Mouse (Mus musculus) limb, embryonic 15.5 days (tissue): ENCODE data around the gene Rbfox1. TPM values are rescaled to one million over a fixed set of nuclear protein-coding genes. Genes with fewer than 3 reads are reported as not detected.

Source experiments
- ATAC-seq: fragments of 200-750 bp; cut with Nextera tagmentation; 2 replicates; pipeline ENCODE4 v1.8.0; 2017; ENCODE audit warnings: low read depth, moderate TSS enrichment; ENCODE audit not compliant: insufficient number of reproducible peaks, low FRiP score, low TSS enrichment
- H3K27ac ChIP-seq: fragments of 300-500 bp; sonication (generic); 2 replicates; pipeline ENCODE4 v1.5.1; 2015; ENCODE audit warnings: moderate library complexity, mild to moderate bottlenecking, inconsistent platforms
- H3K27me3 ChIP-seq: fragments of 300-500 bp; sonication (generic); 2 replicates; pipeline ENCODE4 v1.6.1; 2015; ENCODE audit warnings: inconsistent platforms
- H3K36me3 ChIP-seq: fragments of 300-500 bp; sonication (generic); 2 replicates; pipeline ENCODE4 v1.6.1; 2015; ENCODE audit warnings: inconsistent platforms
- H3K4me1 ChIP-seq: fragments of 300-500 bp; sonication (generic); 2 replicates; pipeline ENCODE4 v1.6.1; 2015; ENCODE audit warnings: inconsistent platforms
- H3K4me2 ChIP-seq: fragments of 300-500 bp; sonication (generic); 2 replicates; pipeline ENCODE4 v1.6.1; 2015; ENCODE audit warnings: mild to moderate bottlenecking, inconsistent platforms
- H3K4me3 ChIP-seq: fragments of 300-500 bp; sonication (generic); 2 replicates; pipeline ENCODE4 v1.5.1; 2015; ENCODE audit warnings: mild to moderate bottlenecking, inconsistent platforms
- H3K9ac ChIP-seq: fragments of 300-500 bp; sonication (generic); 2 replicates; pipeline ENCODE4 v1.6.1; 2015; ENCODE audit warnings: inconsistent platforms
- H3K9me3 ChIP-seq: fragments of 300-500 bp; sonication (generic); 2 replicates; pipeline ENCODE4 v1.6.1; 2016; ENCODE audit warnings: inconsistent platforms
- WGBS: fragments of 180-500 bp; shearing (Covaris S2); methylation state at CpG from one replicate; pipeline ENCODE4 v1.1.7; 2015; 5-methylcytosine and 5-hydroxymethylcytosine counted together
- polyA plus RNA-seq: library from polyadenylated mRNA; unstranded; fragments of >200 nt; fragmentation: Nextera tagmentation; extraction: Ambion mirVana; gene quantifications from 2 replicates; pipeline ENCODE4 v1.2.1, GENCODE M21; 2015

Gene Rbfox1
- polyA plus RNA-seq, 1 experiment from 2014 or later = 4.0 TPM

DNA sequence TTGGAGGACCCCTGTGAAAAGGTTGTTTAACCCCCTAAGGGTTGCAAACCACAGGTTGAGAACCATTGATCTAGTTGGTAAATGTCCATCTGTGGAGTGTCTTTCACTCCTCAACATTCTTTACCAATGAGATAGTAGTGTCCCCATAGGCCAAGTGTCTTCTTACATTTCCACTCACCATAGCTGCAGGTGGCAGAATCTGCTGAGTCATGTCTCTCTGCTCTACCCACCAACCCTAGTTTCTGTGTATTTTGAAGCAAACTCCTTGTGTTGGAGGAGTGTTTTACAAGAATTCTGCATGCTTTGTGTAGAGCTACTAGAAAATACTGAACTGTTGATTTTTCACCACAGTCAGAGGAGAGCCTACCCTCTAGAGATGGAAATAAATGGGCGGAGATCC lies 1191.2 kb downstream of the Rbfox1 start:
- WGBS = 88% methylated on average over 1 of the region's 1 CpGs

DNA sequence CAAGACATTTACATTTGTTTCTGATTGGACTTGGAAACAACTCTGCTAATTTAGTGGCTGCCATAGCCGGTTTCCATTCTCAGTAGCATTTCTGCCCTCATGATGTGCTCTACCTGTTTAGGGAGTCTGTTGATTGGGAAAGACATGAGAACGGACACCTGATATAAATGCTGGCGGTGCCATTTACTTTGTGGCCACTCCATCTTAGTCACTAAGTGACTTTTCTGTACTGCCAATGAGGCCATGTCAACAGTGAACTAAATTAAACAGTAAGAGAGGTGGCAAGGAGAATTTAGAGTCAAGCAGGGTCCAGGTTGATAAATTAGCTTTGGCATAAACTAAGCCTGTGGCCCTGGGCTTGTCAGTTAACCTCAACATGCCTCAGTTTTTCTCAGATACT lies 1191.6 kb downstream of the Rbfox1 start:
- Histone ChIP-seq H3K27ac (no peak overlapping the region), H3K4me1 (no peaks in the 10 kb centered on the region), H3K4me3 (no peak overlapping the region), H3K4me2 (no peak overlapping the region), H3K27me3 (no peaks in the 10 kb centered on the region), H3K9me3 (no peaks in the 10 kb centered on the region), H3K9ac (no peak overlapping the region), H3K36me3 (no peaks in the 10 kb centered on the region)
- ATAC-seq = no peak
- 89% methylated on average over 3 of the region's 3 CpGs for WGBS

More for the DNA sequence above, 1191.2 kb downstream of the Rbfox1 start:
- Histone ChIP-seq H3K9ac (no peak overlapping the region), H3K4me3 (no peak overlapping the region), H3K9me3 (no peaks in the 10 kb centered on the region), H3K27ac (no peak overlapping the region), H3K4me2 (no peak overlapping the region), H3K27me3 (no peaks in the 10 kb centered on the region), H3K4me1 (no peaks in the 10 kb centered on the region), H3K36me3 (no peaks in the 10 kb centered on the region)
- no peak for ATAC-seq

DNA sequence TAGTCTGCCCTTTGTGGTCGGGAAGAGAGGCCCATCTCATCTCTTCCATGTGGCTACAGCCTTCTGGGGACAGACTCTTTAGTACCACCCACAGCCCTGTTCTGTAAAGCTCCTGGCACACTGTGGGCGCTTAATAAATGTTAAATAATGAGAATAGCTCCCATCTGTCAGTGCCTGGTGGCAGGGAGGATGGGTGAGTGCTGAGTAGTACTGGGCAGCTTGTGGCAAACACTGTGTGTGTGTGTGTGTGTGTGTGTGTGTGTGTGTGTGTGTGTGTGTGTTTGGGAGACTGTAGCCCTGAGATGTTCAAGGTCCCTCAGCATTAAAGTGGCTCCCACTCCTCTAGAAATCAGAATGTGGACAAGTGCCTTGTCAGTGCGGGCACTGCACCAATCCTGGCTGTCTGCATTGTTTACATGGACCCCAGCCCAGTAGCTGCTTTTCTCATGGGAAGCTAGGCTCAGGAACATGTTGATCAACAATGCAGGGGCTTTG lies 1196.0 kb downstream of the Rbfox1 start:
- H3K4me3 ChIP-seq = no peak overlapping the region
- no peak overlapping the region for H3K4me2 ChIP-seq
- no peaks in the 10 kb centered on the region for H3K4me1 ChIP-seq
- WGBS = 72% methylated on average over 3 of the region's 3 CpGs
- ATAC-seq = no peak
- H3K9ac ChIP-seq = no peak overlapping the region
- no peaks in the 10 kb centered on the region for H3K27me3 ChIP-seq
- no peaks in the 10 kb centered on the region for H3K9me3 ChIP-seq
- no peaks in the 10 kb centered on the region for H3K36me3 ChIP-seq
- no peak overlapping the region for H3K27ac ChIP-seq

DNA sequence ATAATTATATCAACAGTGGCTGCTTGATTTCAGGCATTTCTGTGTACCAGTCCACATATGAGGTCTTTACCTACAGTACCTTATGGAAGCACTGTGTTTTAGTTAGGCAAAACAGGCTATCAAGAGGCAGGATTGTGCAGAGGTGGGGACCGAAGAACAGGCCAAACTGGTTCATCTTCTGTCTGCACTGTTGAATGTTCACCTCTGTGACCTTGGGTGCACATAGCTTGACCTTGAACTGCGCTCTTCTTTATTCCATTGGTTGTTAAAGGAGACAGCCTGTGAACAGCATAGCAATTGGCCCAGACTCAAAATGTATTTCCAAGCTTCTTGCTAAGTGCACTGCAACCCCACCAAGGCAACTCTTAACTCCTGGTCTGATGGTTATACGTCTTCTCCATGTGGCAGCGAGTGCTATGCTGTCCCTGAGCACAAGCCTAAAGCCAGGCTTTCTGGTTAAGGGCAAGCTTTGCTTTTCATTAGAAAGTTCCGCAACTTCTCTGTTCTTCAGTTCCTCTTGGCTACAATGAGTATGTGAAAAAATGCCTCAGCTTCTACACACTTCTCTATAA lies 1196.6 kb downstream of the Rbfox1 start:
- 77% methylated on average over 5 of the region's 5 CpGs for WGBS
- Histone ChIP-seq H3K9me3 (no peaks in the 10 kb centered on the region), H3K4me3 (no peak overlapping the region), H3K9ac (no peak overlapping the region), H3K27me3 (no peaks in the 10 kb centered on the region), H3K4me2 (no peak overlapping the region), H3K4me1 (no peaks in the 10 kb centered on the region), H3K36me3 (no peaks in the 10 kb centered on the region), H3K27ac (no peak overlapping the region)
- ATAC-seq = no peak

DNA sequence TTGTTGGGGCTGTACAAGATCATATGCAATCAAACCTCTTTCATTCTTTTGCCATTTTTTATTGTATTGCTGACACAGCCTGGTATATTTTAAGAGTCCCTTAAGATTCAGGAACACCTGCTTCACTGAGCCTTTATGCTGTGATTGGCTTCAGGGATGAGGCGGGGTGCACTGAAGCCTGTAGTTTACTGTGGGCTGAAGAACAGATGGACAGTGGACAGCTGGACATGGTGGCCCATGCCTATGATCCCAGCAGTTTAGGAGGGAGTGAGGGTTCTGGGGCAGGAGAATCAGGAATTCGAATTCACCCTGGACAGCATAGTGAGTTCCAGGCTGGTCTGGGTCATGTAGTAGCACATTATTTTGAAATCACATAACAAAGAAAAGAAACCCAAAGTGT lies 1198.8 kb downstream of the Rbfox1 start:
- no peaks in the 10 kb centered on the region for H3K9me3 ChIP-seq

DNA sequence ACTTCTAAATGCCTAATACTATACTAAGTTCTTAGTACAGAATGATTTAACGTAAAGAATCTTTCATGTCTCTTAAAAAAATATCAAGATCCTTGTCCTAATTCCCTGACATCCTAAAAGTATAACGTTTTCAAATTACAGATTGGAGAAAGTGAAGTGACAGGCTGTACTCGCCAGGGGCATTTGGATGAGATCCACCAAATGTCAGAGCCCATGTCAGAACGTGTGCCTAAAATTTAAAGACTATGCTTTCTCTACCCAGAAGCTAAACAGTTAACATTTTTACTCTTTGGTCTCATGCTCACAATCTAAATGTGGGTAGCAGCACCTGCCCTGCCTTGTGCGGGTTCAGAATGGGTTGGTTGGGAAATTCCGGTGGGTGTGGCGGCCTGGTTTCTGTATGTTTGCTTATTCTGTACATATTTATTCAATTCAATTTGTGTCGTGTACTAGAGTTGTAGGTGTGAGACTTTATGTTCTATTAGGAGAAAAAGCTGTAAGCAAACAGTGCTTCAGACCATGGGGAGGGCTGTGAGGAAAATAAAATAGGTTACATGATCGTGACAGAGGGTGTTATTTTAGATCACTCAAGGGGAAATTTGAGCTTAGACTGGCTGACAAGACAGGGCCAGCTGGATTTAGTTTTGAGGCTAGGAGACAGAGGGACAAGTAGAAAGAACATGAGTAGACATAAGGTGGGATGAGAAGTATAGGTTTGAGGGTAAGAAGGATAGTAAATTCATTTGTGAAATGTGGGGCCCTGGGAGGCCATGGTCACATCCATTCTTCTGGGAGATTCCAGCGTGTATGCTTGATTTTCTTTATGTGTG lies 1203.7 kb downstream of the Rbfox1 start:
- Histone ChIP-seq H3K36me3 (no peaks in the 10 kb centered on the region), H3K9ac (no peak overlapping the region), H3K27ac (no peak overlapping the region), H3K4me3 (no peak overlapping the region), H3K4me1 (no peaks in the 10 kb centered on the region), H3K9me3 (no peaks in the 10 kb centered on the region), H3K27me3 (no peaks in the 10 kb centered on the region), H3K4me2 (no peak overlapping the region)
- ATAC-seq = no peak
- WGBS = 56% methylated on average over 10 of the region's 10 CpGs

More for the DNA sequence above, 1198.8 kb downstream of the Rbfox1 start:
- H3K4me3 ChIP-seq = no peak overlapping the region
- no peak overlapping the region for H3K4me2 ChIP-seq
- no peaks in the 10 kb centered on the region for H3K36me3 ChIP-seq
- no peaks in the 10 kb centered on the region for H3K27me3 ChIP-seq
- no peak for ATAC-seq
- 76% methylated on average over 2 of the region's 2 CpGs for WGBS
- no peak overlapping the region for H3K27ac ChIP-seq
- no peaks in the 10 kb centered on the region for H3K4me1 ChIP-seq
- H3K9ac ChIP-seq = no peak overlapping the region

DNA sequence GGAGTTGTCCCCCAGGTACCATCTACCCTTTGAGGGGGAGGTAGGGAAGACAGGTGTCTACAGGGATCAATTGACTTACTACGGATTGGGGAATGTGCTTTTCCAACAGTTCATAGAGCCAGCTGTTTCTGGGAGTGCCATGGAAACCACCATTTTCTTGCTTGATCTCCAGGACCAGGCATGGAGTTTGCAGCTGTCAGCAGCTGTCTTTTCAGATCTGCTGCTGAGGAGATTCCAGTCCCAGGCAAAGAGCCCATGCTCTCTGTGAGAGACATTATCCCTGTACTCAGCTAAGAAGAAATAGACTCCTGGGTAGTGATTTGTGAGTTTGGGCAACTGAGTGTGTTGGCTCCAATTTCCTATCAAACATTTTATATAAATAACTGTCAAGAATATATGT lies 1204.3 kb downstream of the Rbfox1 start:
- Histone ChIP-seq H3K27ac (no peak overlapping the region), H3K9me3 (no peaks in the 10 kb centered on the region), H3K9ac (no peak overlapping the region), H3K4me1 (no peaks in the 10 kb centered on the region), H3K4me2 (no peak overlapping the region), H3K36me3 (no peaks in the 10 kb centered on the region), H3K27me3 (no peaks in the 10 kb centered on the region), H3K4me3 (no peak overlapping the region)
- WGBS = 71% methylated on average over 1 of the region's 1 CpGs
- ATAC-seq = no peak

DNA sequence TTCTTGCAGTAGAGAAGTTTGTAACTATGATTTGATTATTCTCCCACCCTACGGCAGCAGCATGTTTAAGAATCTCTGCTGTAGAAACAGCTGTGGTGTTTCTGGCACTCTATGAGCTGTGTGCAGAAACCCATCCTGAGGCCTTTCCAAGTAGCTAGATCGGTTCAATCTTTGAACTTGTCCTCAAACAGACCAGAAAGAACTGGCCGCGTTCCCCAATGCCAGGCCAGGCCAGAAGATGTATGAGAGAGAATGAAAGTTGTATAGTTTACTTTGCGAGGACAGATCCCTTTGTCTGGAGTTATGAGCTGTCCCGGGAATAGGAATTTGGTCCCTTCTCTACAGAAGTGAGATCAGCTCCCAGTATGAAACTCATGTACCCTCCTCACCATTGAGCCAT lies 1205.0 kb downstream of the Rbfox1 start:
- Histone ChIP-seq H3K9ac (no peak overlapping the region), H3K27ac (no peak overlapping the region), H3K4me2 (no peak overlapping the region), H3K27me3 (no peaks in the 10 kb centered on the region), H3K9me3 (no peaks in the 10 kb centered on the region), H3K4me3 (no peak overlapping the region), H3K4me1 (no peaks in the 10 kb centered on the region), H3K36me3 (no peaks in the 10 kb centered on the region)
- WGBS = 72% methylated on average over 6 of the region's 6 CpGs
- ATAC-seq = no peak

DNA sequence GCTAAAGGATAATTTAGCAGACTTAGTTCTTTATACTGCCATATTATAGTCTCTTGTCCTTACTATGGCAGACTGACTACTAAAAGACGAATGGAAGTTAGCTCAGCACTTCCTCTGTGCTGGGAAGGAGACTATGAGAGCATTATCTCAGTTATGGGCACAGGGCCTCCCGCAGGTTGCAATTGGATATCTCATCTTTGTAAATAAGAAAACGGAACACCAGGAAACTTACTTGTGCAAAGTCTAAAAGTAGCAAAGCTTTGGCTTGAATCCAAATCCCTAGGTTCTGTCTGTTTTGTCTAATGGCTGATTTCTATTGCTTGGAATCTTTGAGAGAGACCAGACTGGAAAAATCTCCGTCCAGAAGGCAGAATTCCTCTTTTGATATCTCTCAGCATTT lies 1207.7 kb downstream of the Rbfox1 start:
- Histone ChIP-seq H3K4me1 (no peaks in the 10 kb centered on the region), H3K36me3 (no peaks in the 10 kb centered on the region), H3K9ac (no peak overlapping the region), H3K27ac (no peak overlapping the region), H3K9me3 (no peaks in the 10 kb centered on the region), H3K27me3 (no peaks in the 10 kb centered on the region), H3K4me3 (no peak overlapping the region), H3K4me2 (no peak overlapping the region)
- 65% methylated on average over 4 of the region's 4 CpGs for WGBS
- no peak for ATAC-seq

DNA sequence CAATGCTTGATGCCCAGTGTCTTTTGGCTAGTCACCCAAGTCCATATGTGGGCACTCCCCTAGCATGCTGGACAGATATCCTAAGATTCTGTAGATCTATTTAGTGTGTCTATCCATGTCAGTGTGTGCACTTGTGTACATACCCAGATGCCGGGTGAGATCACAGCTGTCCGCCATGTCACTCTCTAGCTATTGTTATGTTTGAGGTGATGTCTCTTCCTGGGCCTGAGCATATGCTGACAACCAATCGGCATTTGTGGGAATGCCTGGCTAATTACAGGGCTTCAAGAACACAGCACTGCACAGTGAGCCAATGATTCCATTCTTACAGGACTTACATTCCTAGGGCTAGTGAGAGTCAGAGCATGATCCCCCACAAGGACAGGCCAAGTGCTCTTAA lies 1208.5 kb downstream of the Rbfox1 start:
- 91% methylated on average over 3 of the region's 3 CpGs for WGBS

DNA sequence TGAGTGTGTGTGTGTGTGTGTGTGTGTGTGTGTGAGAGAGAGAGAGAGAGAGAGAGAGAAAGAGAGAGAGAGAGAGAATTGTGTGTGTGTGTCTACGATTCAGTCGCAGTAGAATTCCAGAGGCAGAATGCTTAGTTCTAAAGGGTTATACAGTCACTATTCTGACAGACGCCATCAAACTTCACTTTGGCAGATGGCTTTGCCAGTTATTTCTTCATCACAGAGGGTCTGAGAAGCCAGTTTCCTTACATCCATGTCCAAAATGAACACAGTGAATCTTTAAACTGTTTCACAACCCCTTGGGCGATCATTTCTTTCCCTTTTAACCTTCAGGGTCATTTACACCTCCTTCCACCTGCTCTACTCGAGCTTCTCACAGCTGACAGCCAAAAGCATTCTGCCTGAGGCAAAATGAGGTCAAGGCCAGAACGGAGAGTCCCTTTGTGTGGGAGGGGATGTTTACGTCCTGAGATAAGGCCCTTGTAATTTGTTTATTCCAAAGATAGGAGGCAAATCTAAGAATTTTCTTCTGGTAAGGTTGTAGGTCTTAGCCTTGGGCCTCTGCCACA lies 1209.1 kb downstream of the Rbfox1 start:
- 65% methylated on average over 7 of the region's 7 CpGs for WGBS
- Histone ChIP-seq H3K4me1 (no peaks in the 10 kb centered on the region), H3K36me3 (no peaks in the 10 kb centered on the region), H3K9me3 (no peaks in the 10 kb centered on the region), H3K4me2 (no peak overlapping the region), H3K27ac (no peak overlapping the region), H3K4me3 (no peak overlapping the region), H3K9ac (no peak overlapping the region), H3K27me3 (no peaks in the 10 kb centered on the region)
- no peak for ATAC-seq

More for the DNA sequence above, 1208.5 kb downstream of the Rbfox1 start:
- no peaks in the 10 kb centered on the region for H3K27me3 ChIP-seq
- no peaks in the 10 kb centered on the region for H3K9me3 ChIP-seq
- H3K9ac ChIP-seq = no peak overlapping the region
- no peak overlapping the region for H3K4me3 ChIP-seq
- ATAC-seq = no peak
- no peaks in the 10 kb centered on the region for H3K36me3 ChIP-seq
- no peak overlapping the region for H3K27ac ChIP-seq
- no peaks in the 10 kb centered on the region for H3K4me1 ChIP-seq
- no peak overlapping the region for H3K4me2 ChIP-seq

DNA sequence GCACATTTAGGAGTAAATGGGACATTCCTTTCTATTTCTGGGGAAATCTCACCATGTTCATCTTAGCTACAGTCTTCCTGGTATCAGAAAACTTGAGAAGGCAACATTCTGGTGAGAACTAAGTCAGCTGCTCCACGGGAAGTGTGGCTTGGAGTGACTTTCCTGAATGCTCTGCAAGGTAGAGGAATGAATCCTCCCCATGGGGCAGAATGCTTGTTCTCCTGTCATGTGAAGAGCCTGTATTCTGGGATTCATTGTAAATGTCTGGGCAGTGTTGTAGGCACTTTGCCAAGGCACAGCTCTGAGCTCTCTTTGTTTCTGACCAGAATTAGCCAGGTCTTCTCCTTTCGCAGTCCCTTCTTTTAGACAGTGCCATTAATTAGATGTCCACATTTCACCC lies 1211.9 kb downstream of the Rbfox1 start:
- H3K4me1 ChIP-seq = no peaks in the 10 kb centered on the region
- no peak overlapping the region for H3K4me2 ChIP-seq
- no peak for ATAC-seq
- H3K4me3 ChIP-seq = no peak overlapping the region
- no peaks in the 10 kb centered on the region for H3K36me3 ChIP-seq
- H3K27me3 ChIP-seq = no peaks in the 10 kb centered on the region
- H3K9me3 ChIP-seq = no peaks in the 10 kb centered on the region
- no peak overlapping the region for H3K9ac ChIP-seq
- WGBS = 73% methylated on average over 2 of the region's 2 CpGs
- no peak overlapping the region for H3K27ac ChIP-seq
